Mouse (Mus musculus) neural tube, embryonic 15.5 days (tissue): ENCODE measurements around the gene Gm5244. TPM values are rescaled to one million over a fixed set of nuclear protein-coding genes. Genes with fewer than 3 reads are reported as not detected.

Experiments
- ATAC-seq: fragments of 200-750 bp; cut with Nextera tagmentation; 2 replicates; pipeline ENCODE4 v1.8.0; 2017; ENCODE audit warnings: mild to moderate bottlenecking, moderate TSS enrichment, moderate library complexity; ENCODE audit not compliant: low FRiP score
- H3K27ac ChIP-seq: fragments of 300-500 bp; sonication (generic); replicated peaks from 2 replicates; pipeline ENCODE4 v1.5.1; 2015; ENCODE audit warnings: mild to moderate bottlenecking, inconsistent platforms
- H3K27me3 ChIP-seq: fragments of 300-500 bp; sonication (generic); replicated peaks from 2 replicates; pipeline ENCODE4 v1.6.1; 2015; ENCODE audit warnings: inconsistent platforms
- H3K36me3 ChIP-seq: fragments of 300-500 bp; sonication (generic); 2 replicates; pipeline ENCODE4 v1.6.1; 2015; ENCODE audit warnings: inconsistent platforms
- H3K4me1 ChIP-seq: fragments of 300-500 bp; sonication (generic); 2 replicates; pipeline ENCODE4 v1.6.1; 2015; ENCODE audit warnings: inconsistent platforms
- H3K4me2 ChIP-seq: fragments of 300-500 bp; sonication (generic); 2 replicates; pipeline ENCODE4 v1.6.1; 2015; ENCODE audit warnings: inconsistent platforms, mild to moderate bottlenecking, moderate library complexity
- H3K4me3 ChIP-seq: fragments of 300-500 bp; sonication (generic); replicated peaks from 2 replicates; pipeline ENCODE4 v1.5.1; 2015; ENCODE audit warnings: mild to moderate bottlenecking, inconsistent platforms
- H3K9ac ChIP-seq: fragments of 300-500 bp; sonication (generic); replicated peaks from 2 replicates; pipeline ENCODE4 v1.6.1; 2015; ENCODE audit warnings: mild to moderate bottlenecking, inconsistent platforms
- H3K9me3 ChIP-seq: fragments of 300-500 bp; sonication (generic); replicated peaks from 2 replicates; pipeline ENCODE4 v1.6.1; 2016; ENCODE audit warnings: inconsistent platforms
- WGBS: fragments of 180-500 bp; shearing (Covaris S2); methylation state at CpG from one replicate; pipeline ENCODE4 v1.1.7; 2015; ENCODE audit warnings: mixed read lengths; 5-methylcytosine and 5-hydroxymethylcytosine counted together
- polyA plus RNA-seq: library from polyadenylated mRNA; unstranded; fragments of >200 nt; fragmentation: Nextera tagmentation; extraction: Ambion mirVana; gene quantifications from 2 replicates; pipeline ENCODE4 v1.2.1, GENCODE M21; 2015

Gene Gm5244
- polyA plus RNA-seq, 1 experiment from 2014 or later: not detected

DNA sequence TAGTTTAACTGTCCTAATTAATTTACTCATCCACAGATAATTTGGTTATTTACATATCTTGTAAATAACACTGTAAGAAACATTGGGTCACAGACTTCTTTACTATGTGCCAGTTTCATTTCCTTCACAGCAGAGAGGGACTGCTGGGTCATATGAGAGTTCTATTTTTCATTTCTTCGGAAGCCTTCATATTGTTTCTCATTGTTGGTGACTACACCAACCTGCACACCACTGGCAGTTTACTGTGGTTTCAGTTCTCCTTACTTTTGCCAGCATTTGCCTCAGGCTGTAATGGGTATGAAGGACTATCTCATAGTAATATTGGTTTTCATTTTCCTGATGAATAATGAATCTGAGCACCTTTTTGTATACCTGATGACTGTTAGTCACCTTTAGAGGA lies 28.0 kb upstream of the Gm5244 start:
- Histone ChIP-seq H3K4me3 (no peak overlapping the region), H3K4me1 (no peaks in the 10 kb centered on the region), H3K27me3 (no peaks in the 10 kb centered on the region), H3K9me3 (no peaks in the 10 kb centered on the region), H3K9ac (no peak overlapping the region), H3K36me3 (no peaks in the 10 kb centered on the region), H3K27ac (no peak overlapping the region), H3K4me2 (no peak overlapping the region)
- WGBS: 90% methylated on average over 1 of the region's 1 CpGs
- ATAC-seq: no peak

DNA sequence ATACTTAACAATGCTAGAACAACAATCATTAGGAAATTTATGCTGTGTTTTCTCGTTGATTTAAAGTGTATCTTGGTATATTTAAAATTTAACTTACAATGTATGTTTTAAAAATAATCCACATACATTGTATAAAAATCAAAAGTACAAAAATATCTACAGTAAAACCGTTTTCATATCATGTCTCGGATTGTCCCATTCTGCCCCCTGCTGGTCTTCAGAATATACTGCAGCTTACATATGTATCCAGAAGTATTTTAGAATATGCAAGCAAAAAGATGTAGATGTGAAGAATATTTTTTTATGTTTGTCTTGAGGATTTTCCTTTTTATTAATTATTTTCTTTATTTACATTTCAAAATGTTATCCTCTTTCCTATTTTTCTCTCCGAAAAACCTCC lies 26.1 kb upstream of the Gm5244 start:
- H3K9me3 ChIP-seq: no peaks in the 10 kb centered on the region
- no peak for ATAC-seq
- no peaks in the 10 kb centered on the region for H3K4me1 ChIP-seq
- H3K4me2 ChIP-seq: no peak overlapping the region
- H3K9ac ChIP-seq: no peak overlapping the region
- H3K4me3 ChIP-seq: no peak overlapping the region
- H3K36me3 ChIP-seq: no peaks in the 10 kb centered on the region
- H3K27ac ChIP-seq: no peak overlapping the region
- WGBS: 43% methylated on average over 4 of the region's 4 CpGs
- no peaks in the 10 kb centered on the region for H3K27me3 ChIP-seq

DNA sequence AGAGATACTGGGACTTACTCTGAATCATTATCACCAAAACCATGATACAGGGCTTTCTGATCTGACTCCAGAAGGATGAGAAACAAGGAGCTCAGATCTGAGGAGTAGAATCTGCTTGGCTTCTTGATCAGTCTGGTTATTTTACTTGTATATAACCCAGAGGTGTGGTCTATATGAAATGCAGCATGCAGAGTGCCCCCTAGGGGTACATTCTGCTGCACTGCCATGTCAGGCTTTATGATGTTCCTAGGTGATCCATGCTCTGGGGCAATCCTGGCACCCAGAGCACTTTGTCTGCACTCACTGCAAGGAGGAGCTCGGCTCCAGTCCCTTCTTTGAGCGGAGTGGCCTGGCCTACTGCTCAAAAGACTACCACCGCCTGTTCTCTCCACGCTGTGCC lies 21.9 kb upstream of the Gm5244 start:
- Histone ChIP-seq H3K27me3 (no peaks in the 10 kb centered on the region), H3K9ac (no peak overlapping the region), H3K4me1 (no peaks in the 10 kb centered on the region), H3K4me2 (no peak overlapping the region), H3K36me3 (no peaks in the 10 kb centered on the region), H3K9me3 (no peaks in the 10 kb centered on the region), H3K4me3 (no peak overlapping the region), H3K27ac (no peak overlapping the region)
- 78% methylated on average over 4 of the region's 4 CpGs for WGBS
- ATAC-seq: no peak

DNA sequence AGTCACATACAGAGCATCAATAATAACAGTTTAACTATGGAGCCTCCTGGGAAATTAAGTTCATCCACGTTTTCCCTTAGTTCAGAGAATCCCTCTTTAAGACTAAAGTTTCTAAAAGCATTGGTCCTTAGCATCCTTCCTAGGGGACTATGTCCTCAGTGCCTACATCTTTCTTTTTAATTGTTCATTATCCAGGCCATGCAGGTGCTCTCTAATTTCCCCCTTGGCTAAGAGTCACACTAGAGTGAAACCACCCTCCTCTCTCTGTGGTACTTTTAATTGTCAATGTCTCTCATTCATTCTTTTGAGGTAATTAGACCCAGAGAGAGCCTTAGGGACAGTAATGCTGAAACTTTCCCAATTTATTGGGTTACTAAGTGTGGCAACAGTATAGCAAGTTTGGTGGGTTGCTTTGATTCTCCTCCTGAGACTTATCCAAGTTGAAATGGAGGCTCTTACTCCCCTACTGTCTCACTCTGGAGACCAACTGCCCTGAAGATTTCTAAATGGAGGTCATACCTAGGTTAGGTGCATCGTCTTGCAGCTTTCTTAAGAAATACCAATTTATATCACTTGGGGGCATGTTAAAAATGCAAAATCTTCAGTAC lies 15.6 kb upstream of the Gm5244 start:
- H3K4me2 ChIP-seq: no peak overlapping the region
- peak; percentile 38 for ATAC-seq
- 70% methylated on average over 2 of the region's 2 CpGs for WGBS

DNA sequence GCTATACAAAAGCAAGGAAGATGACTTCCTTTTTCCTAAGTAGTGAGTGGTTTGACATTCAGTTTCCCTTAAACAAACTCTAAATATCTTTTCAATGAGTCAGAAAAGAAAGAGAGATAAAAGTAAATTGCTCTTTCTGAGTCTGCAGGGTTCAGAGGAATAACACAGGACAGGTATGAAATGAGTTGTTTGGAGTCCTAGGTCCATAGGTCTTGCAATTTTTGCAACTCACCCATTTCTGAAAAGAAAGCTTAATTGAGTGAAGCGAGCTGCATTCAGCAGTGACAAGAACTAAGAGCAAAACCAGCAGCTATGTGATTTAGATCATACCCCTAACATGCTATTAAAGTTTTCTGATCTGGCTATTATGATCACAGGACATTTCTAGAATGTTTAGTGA lies 14.9 kb upstream of the Gm5244 start:
- Histone ChIP-seq H3K4me3 (no peak overlapping the region), H3K9me3 (no peaks in the 10 kb centered on the region), H3K9ac (no peak overlapping the region), H3K36me3 (no peaks in the 10 kb centered on the region), H3K27ac (no peak overlapping the region), H3K4me1 (no peaks in the 10 kb centered on the region), H3K4me2 (no peak overlapping the region), H3K27me3 (no peaks in the 10 kb centered on the region)
- no peak for ATAC-seq
- 78% methylated on average over 1 of the region's 1 CpGs for WGBS

More for the DNA sequence above, 15.6 kb upstream of the Gm5244 start:
- no peak overlapping the region for H3K27ac ChIP-seq
- H3K9ac ChIP-seq: no peak overlapping the region
- no peaks in the 10 kb centered on the region for H3K9me3 ChIP-seq
- no peaks in the 10 kb centered on the region for H3K27me3 ChIP-seq
- no peaks in the 10 kb centered on the region for H3K4me1 ChIP-seq
- no peak overlapping the region for H3K4me3 ChIP-seq
- H3K36me3 ChIP-seq: no peaks in the 10 kb centered on the region

DNA sequence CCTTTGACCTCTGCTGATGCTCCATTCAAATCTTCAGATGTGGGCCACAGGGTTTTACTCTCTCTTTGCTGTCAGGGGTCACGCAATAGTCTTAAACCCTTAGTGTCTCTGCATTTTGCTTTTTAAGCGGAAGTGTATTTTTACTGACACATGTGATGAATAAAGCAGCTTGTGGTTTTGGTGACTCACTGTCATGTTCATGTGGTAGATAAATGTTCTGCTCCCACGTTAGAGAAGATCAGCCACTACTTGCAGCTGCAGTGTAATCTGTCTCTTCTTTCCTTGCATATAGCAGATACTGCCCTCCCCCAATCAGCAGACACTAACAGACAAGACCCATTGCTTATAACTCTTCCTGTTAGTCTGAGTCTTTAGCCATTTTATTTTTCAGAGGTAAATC lies 12.9 kb upstream of the Gm5244 start:
- Histone ChIP-seq H3K4me1 (no peaks in the 10 kb centered on the region), H3K4me3 (no peak overlapping the region), H3K27ac (no peak overlapping the region), H3K9me3 (no peaks in the 10 kb centered on the region), H3K27me3 (no peaks in the 10 kb centered on the region), H3K36me3 (no peaks in the 10 kb centered on the region), H3K4me2 (no peak overlapping the region), H3K9ac (no peak overlapping the region)
- WGBS: 82% methylated on average over 3 of the region's 3 CpGs
- no peak for ATAC-seq

DNA sequence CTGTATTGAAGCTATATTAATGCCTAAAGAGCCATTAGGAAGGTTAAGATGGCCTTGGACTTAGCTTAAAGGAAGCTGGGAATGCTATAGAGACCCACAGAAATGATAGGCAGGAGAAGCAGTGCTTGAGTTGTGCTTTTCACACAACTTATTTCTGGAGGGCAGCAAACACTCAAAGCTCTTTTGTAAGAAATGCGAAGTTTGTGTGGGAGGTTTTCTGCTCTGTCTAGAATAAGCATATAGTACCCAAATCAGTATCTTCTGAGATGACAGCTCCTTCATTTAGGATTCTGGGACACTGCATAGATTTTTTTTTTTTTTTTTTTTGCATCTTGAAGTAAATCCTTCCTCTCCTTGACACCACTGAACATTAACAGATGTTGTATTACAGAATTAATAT lies 8.0 kb upstream of the Gm5244 start:
- Histone ChIP-seq H3K27ac (no peak overlapping the region), H3K4me2 (no peak overlapping the region), H3K4me3 (no peak overlapping the region), H3K27me3 (no peaks in the 10 kb centered on the region), H3K4me1 (no peaks in the 10 kb centered on the region), H3K9ac (no peak overlapping the region), H3K9me3 (no peaks in the 10 kb centered on the region), H3K36me3 (no peaks in the 10 kb centered on the region)
- WGBS: 89% methylated on average over 1 of the region's 1 CpGs
- ATAC-seq: no peak

DNA sequence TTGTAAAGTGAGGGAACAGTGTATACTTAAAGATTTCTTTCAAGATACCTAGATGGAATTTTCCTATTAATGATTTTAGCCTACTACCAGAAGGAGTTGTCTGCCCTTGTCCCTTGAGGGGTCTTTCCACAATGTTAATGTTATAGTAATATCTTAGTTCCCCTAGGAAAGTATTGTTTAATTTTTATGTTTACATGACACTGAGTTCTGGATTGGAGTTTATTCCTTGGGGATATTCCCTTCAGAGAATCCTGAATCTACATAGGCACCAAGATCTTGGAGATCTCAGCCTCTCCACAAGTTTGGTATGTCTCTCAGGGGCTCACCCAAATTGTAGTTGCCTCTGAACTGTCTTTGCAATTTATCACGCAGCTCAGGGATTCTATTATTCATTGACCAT lies 10.5 kb downstream of the Gm5244 start, which contains the start of gene Olfr1444:
Gene Olfr1444 (plus strand): TSS at position 301 of the 400 bp plus-strand sequence.
- no peak within 1 kb of the TSS for H3K4me2 ChIP-seq
- no peak for ATAC-seq
- H3K36me3 ChIP-seq: no peaks in the 10 kb centered on the region
- no peak within 1 kb of the TSS for H3K4me3 ChIP-seq
- H3K27me3 ChIP-seq: no peaks in the 10 kb centered on the region
- H3K9ac ChIP-seq: no peak within 1 kb of the TSS
- H3K4me1 ChIP-seq: no peaks in the 10 kb centered on the region
- WGBS: 61% methylated on average over 1 of the region's 1 CpGs
- H3K9me3 ChIP-seq: 0 out of 2 replicates have a peak, but pooled peaks cover 3% of the 10 kb centered on the region
- H3K27ac ChIP-seq: no peak within 1 kb of the TSS

DNA sequence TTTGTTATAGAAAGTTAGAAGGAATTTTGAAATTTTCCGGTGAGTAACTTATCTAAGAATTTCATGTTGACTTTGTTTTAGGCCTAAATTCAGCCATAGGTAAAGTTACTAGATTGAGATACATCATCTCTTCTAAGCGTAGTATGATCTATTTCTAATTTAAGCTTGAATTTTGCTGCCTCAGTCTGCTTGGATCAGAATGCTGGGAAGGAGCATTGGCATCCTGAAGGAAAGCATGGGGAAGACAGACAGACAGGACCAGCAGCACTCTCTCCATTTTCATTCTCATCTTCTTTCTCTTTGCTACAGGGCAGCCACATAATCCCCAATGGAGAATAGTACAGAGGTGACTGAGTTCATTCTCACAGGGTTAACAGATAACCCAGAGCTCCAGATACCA lies 37.1 kb downstream of the Gm5244 start, which contains the start of gene Olfr1445:
Gene Olfr1445 (plus strand): TSS at position 301 of the 400 bp plus-strand sequence.
- 89% methylated on average over 2 of the region's 2 CpGs for WGBS
- no peak within 1 kb of the TSS for H3K4me2 ChIP-seq
- H3K27me3 ChIP-seq: no peaks in the 10 kb centered on the region
- no peaks in the 10 kb centered on the region for H3K4me1 ChIP-seq
- no peak within 1 kb of the TSS for H3K9ac ChIP-seq
- no peak within 1 kb of the TSS for H3K4me3 ChIP-seq
- no peak for ATAC-seq
- H3K36me3 ChIP-seq: no peaks in the 10 kb centered on the region
- no peaks in the 10 kb centered on the region for H3K9me3 ChIP-seq
- no peak within 1 kb of the TSS for H3K27ac ChIP-seq

DNA sequence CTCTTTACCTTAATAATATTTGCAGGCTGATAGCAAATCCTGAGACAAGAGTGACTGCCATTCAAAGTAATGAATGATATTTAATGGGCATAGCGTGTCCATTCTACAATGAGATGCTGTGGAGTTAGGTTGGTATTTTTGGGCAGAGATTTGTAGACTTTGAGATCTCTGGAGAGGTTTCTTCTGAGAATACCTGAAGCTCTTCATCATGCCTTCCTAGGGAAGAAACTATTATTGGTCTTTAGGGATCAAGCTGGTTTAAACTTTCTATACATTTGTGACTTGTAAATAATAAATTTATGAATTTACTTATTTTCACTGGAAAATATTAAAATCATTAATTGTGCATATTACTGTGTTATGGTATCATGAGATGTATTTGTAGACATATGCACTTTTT lies 46.9 kb downstream of the Gm5244 start, which contains the start of gene Olfr1446:
Gene Olfr1446 (minus strand): TSS at position 101 of the 400 bp plus-strand sequence.
- no peaks in the 10 kb centered on the region for H3K4me1 ChIP-seq
- no peak within 1 kb of the TSS for H3K9ac ChIP-seq
- 92% methylated on average over 1 of the region's 1 CpGs for WGBS
- no peak within 1 kb of the TSS for H3K27ac ChIP-seq
- no peak within 1 kb of the TSS for H3K4me3 ChIP-seq
- H3K4me2 ChIP-seq: no peak within 1 kb of the TSS
- no peaks in the 10 kb centered on the region for H3K36me3 ChIP-seq
- H3K27me3 ChIP-seq: no peaks in the 10 kb centered on the region
- H3K9me3 ChIP-seq: no peaks in the 10 kb centered on the region
- ATAC-seq: no peak
